Mouse (Mus musculus) kidney, postnatal 25 days (tissue): Measurements from ENCODE around the gene Cnga3.

Source experiments
- DNase-seq, 2 experiments: peaks; one replicate each; pipeline ENCODE4 v3.0.0; 2021; ENCODE audit warnings: mixed read lengths in 2 of 2

Cnga3 gene

GRCm38 (mm10) chr1:37287748-37288147, 73.5 kb downstream of the Cnga3 start:
- DNase-seq: no peak

GRCm38 (mm10) chr1:37288181-37288935, 74.1 kb downstream of the Cnga3 start:
- DNase-seq: peak in 1 of 2 experiments; percentile 41

- DNase-seq: no peak
Measured at GRCm38 (mm10) chr1:37288941-37289340, 74.7 kb downstream of the Cnga3 start.

GRCm38 (mm10) chr1:37296414-37296813, 82.2 kb downstream of the Cnga3 start:
- no peak for DNase-seq

- DNase-seq: no peak
Measured at GRCm38 (mm10) chr1:37298904-37299303, 84.7 kb downstream of the Cnga3 start.

- peak; percentile 96 for DNase-seq
Measured at GRCm38 (mm10) chr1:37299540-37300491, 85.6 kb downstream of the Cnga3 start, which contains the start of gene Inpp4a. Gene Inpp4a (plus strand): TSS chr1:37299865.

GRCm38 (mm10) chr1:37300650-37301049, 86.4 kb downstream of the Cnga3 start:
- no peak for DNase-seq

GRCm38 (mm10) chr1:37302801-37303200, 88.6 kb downstream of the Cnga3 start:
- no peak for DNase-seq

GRCm38 (mm10) chr1:37305691-37306287, 91.6 kb downstream of the Cnga3 start:
- no peak for DNase-seq

- no peak for DNase-seq
Measured at GRCm38 (mm10) chr1:37307586-37307985, 93.4 kb downstream of the Cnga3 start.

- no peak for DNase-seq
Measured at GRCm38 (mm10) chr1:37308021-37308742, 93.9 kb downstream of the Cnga3 start.

GRCm38 (mm10) chr1:37308743-37309100, 94.5 kb downstream of the Cnga3 start:
- DNase-seq: no peak

- no peak for DNase-seq
Measured at GRCm38 (mm10) chr1:37309939-37310515, 95.8 kb downstream of the Cnga3 start.
